Mouse (Mus musculus): ENCODE results near the gene Tctex1d1. TPM values are rescaled to one million over a fixed set of nuclear protein-coding genes. Genes with fewer than 3 reads are reported as not detected.

Gene Tctex1d1
- polyA plus RNA-seq (2014; fragmentation: Nextera tagmentation; extraction: Ambion mirVana), result 0.58 and 0.76 TPM in 2 replicates

- no peak within 1 kb of the TSS for H3K9ac ChIP-seq (ENCODE audit: low read depth, low read length)
- H3K27ac ChIP-seq (ENCODE audit: low read depth, low read length), result no peak within 1 kb of the TSS
- H3K4me3 ChIP-seq (ENCODE audit: low read length), result peak within 1 kb of the TSS; percentile 30
- 0 out of 2 replicates have a peak, but pooled peaks cover 9% of the 10 kb centered on the region for H3K4me1 ChIP-seq (ENCODE audit: control insufficient read depth, insufficient read depth, low read length)
- 4% methylated on average over 13 of the region's 13 CpGs for WGBS
- peak; percentile 74 for ATAC-seq (ENCODE audit: low FRiP score, low TSS enrichment)
- H3K4me2 ChIP-seq (replicated peaks; ENCODE audit: low read depth, low read length), result peak within 1 kb of the TSS; percentile 58
- no peaks in the 10 kb centered on the region for H3K9me3 ChIP-seq (ENCODE audit: control insufficient read depth, low read length)
- H3K27me3 ChIP-seq (ENCODE audit: control insufficient read depth, insufficient read depth, low read length), result peaks cover 6% of the 10 kb centered on the region; the same call in 1 of the 2 replicates
- H3K36me3 ChIP-seq (ENCODE audit: control insufficient read depth, insufficient read depth, low read length), result no peaks in the 10 kb centered on the region
Observed at GRCm38 (mm10) chr4:102978440-102978839, at the start of gene Tctex1d1. Tctex1d1 (plus strand) TSS chr4:102978606.

GRCm38 (mm10) chr4:102929491-102929890, 48.9 kb upstream of the Tctex1d1 start:
- Histone ChIP-seq H3K36me3 (ENCODE audit: control insufficient read depth, insufficient read depth, low read length) (no peaks in the 10 kb centered on the region), H3K27ac (ENCODE audit: low read depth, low read length) (no peak overlapping the region), H3K9ac (ENCODE audit: low read depth, low read length) (no peak overlapping the region), H3K4me1 (ENCODE audit: control insufficient read depth, insufficient read depth, low read length) (no peaks in the 10 kb centered on the region), H3K9me3 (ENCODE audit: control insufficient read depth, low read length) (no peaks in the 10 kb centered on the region), H3K4me2 (replicated peaks; ENCODE audit: low read depth, low read length) (no peak overlapping the region), H3K27me3 (ENCODE audit: control insufficient read depth, insufficient read depth, low read length) (no peaks in the 10 kb centered on the region), H3K4me3 (ENCODE audit: low read length) (no peak overlapping the region)
- ATAC-seq (ENCODE audit: low FRiP score, low TSS enrichment), result no peak
- 23% methylated on average over 3 of the region's 4 CpGs for WGBS

GRCm38 (mm10) chr4:102930679-102931078, 47.7 kb upstream of the Tctex1d1 start:
- ATAC-seq (ENCODE audit: low FRiP score, low TSS enrichment), result no peak
- no peaks in the 10 kb centered on the region for H3K9me3 ChIP-seq (ENCODE audit: control insufficient read depth, low read length)
- H3K9ac ChIP-seq (ENCODE audit: low read depth, low read length), result no peak overlapping the region
- no peaks in the 10 kb centered on the region for H3K36me3 ChIP-seq (ENCODE audit: control insufficient read depth, insufficient read depth, low read length)
- WGBS, result 71% methylated on average over 7 of the region's 7 CpGs
- no peak overlapping the region for H3K27ac ChIP-seq (ENCODE audit: low read depth, low read length)
- no peak overlapping the region for H3K4me2 ChIP-seq (replicated peaks; ENCODE audit: low read depth, low read length)
- H3K27me3 ChIP-seq (ENCODE audit: control insufficient read depth, insufficient read depth, low read length), result no peaks in the 10 kb centered on the region
- no peaks in the 10 kb centered on the region for H3K4me1 ChIP-seq (ENCODE audit: control insufficient read depth, insufficient read depth, low read length)
- H3K4me3 ChIP-seq (ENCODE audit: low read length), result no peak overlapping the region

- ATAC-seq (ENCODE audit: low FRiP score, low TSS enrichment), result no peak
- no peaks in the 10 kb centered on the region for H3K27me3 ChIP-seq (ENCODE audit: control insufficient read depth, insufficient read depth, low read length)
- 74% methylated on average over 3 of the region's 3 CpGs for WGBS
- no peak overlapping the region for H3K4me3 ChIP-seq (ENCODE audit: low read length)
- no peak overlapping the region for H3K9ac ChIP-seq (ENCODE audit: low read depth, low read length)
- H3K4me1 ChIP-seq (ENCODE audit: control insufficient read depth, insufficient read depth, low read length), result no peaks in the 10 kb centered on the region
- H3K4me2 ChIP-seq (replicated peaks; ENCODE audit: low read depth, low read length), result no peak overlapping the region
- H3K27ac ChIP-seq (ENCODE audit: low read depth, low read length), result no peak overlapping the region
- H3K36me3 ChIP-seq (ENCODE audit: control insufficient read depth, insufficient read depth, low read length), result no peaks in the 10 kb centered on the region
- H3K9me3 ChIP-seq (ENCODE audit: control insufficient read depth, low read length), result no peaks in the 10 kb centered on the region
Observed at GRCm38 (mm10) chr4:102940266-102940665, 38.1 kb upstream of the Tctex1d1 start.

- no peak overlapping the region for H3K27ac ChIP-seq (ENCODE audit: low read depth, low read length)
- no peak overlapping the region for H3K9ac ChIP-seq (ENCODE audit: low read depth, low read length)
- H3K4me2 ChIP-seq (replicated peaks; ENCODE audit: low read depth, low read length), result no peak overlapping the region
- no peaks in the 10 kb centered on the region for H3K9me3 ChIP-seq (ENCODE audit: control insufficient read depth, low read length)
- 86% methylated on average over 4 of the region's 4 CpGs for WGBS
- H3K36me3 ChIP-seq (ENCODE audit: control insufficient read depth, insufficient read depth, low read length), result no peaks in the 10 kb centered on the region
- no peaks in the 10 kb centered on the region for H3K27me3 ChIP-seq (ENCODE audit: control insufficient read depth, insufficient read depth, low read length)
- no peak for ATAC-seq (ENCODE audit: low FRiP score, low TSS enrichment)
- no peaks in the 10 kb centered on the region for H3K4me1 ChIP-seq (ENCODE audit: control insufficient read depth, insufficient read depth, low read length)
- no peak overlapping the region for H3K4me3 ChIP-seq (ENCODE audit: low read length)
Observed at GRCm38 (mm10) chr4:102940738-102941137, 37.7 kb upstream of the Tctex1d1 start.

DNA sequence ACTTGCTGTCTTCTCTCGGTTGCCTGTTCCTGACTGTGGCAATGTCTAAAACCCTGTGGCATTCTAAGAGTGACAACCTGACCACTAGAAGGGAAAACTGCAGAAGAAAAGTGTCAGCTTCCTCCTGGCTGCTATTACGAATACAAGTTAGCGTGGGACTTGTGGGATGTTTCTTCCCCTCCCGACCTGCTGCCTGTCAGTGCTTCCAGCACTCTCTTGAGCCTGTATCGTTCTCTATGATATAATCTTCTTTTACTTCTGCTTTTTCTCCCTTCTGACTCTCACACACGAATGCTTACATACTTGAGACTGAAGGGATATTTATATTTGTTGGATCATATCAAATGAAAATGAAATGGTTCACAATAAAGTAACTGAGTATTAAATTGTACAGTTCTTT, 34.1 kb upstream of the Tctex1d1 start:
- 74% methylated on average over 6 of the region's 6 CpGs for WGBS
- H3K27ac ChIP-seq (ENCODE audit: low read depth, low read length), result no peak overlapping the region
- no peak overlapping the region for H3K4me2 ChIP-seq (replicated peaks; ENCODE audit: low read depth, low read length)
- no peak for ATAC-seq (ENCODE audit: low FRiP score, low TSS enrichment)
- H3K9me3 ChIP-seq (ENCODE audit: control insufficient read depth, low read length), result no peaks in the 10 kb centered on the region
- no peaks in the 10 kb centered on the region for H3K4me1 ChIP-seq (ENCODE audit: control insufficient read depth, insufficient read depth, low read length)
- no peaks in the 10 kb centered on the region for H3K27me3 ChIP-seq (ENCODE audit: control insufficient read depth, insufficient read depth, low read length)
- no peak overlapping the region for H3K4me3 ChIP-seq (ENCODE audit: low read length)
- no peak overlapping the region for H3K9ac ChIP-seq (ENCODE audit: low read depth, low read length)
- no peaks in the 10 kb centered on the region for H3K36me3 ChIP-seq (ENCODE audit: control insufficient read depth, insufficient read depth, low read length)

DNA sequence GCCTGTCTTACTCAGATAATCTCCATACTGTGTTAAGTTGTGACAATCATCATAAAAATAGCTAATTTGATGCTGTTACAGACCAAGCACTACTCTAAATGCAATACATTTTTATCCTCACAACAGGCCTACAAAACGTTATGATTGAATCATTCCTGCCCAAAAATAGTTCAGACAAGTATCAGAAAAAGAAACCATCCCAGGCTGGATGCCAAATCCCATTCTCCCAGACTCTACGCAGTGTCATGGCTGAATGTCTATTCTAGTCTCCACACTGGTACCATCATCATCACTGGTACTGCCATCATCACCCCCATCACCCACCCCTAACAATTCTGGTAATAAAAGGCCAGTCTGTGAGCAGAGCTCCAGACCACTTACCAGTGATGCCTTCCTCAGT, 25.9 kb upstream of the Tctex1d1 start:
- no peak for ATAC-seq (ENCODE audit: low FRiP score, low TSS enrichment)
- Histone ChIP-seq H3K9ac (ENCODE audit: low read depth, low read length) (no peak overlapping the region), H3K9me3 (ENCODE audit: control insufficient read depth, low read length) (no peaks in the 10 kb centered on the region), H3K27ac (ENCODE audit: low read depth, low read length) (no peak overlapping the region), H3K27me3 (ENCODE audit: control insufficient read depth, insufficient read depth, low read length) (no peaks in the 10 kb centered on the region), H3K36me3 (ENCODE audit: control insufficient read depth, insufficient read depth, low read length) (no peaks in the 10 kb centered on the region), H3K4me3 (ENCODE audit: low read length) (no peak overlapping the region), H3K4me1 (ENCODE audit: control insufficient read depth, insufficient read depth, low read length) (no peaks in the 10 kb centered on the region), H3K4me2 (replicated peaks; ENCODE audit: low read depth, low read length) (no peak overlapping the region)
- WGBS, result 74% methylated on average over 2 of the region's 2 CpGs

DNA sequence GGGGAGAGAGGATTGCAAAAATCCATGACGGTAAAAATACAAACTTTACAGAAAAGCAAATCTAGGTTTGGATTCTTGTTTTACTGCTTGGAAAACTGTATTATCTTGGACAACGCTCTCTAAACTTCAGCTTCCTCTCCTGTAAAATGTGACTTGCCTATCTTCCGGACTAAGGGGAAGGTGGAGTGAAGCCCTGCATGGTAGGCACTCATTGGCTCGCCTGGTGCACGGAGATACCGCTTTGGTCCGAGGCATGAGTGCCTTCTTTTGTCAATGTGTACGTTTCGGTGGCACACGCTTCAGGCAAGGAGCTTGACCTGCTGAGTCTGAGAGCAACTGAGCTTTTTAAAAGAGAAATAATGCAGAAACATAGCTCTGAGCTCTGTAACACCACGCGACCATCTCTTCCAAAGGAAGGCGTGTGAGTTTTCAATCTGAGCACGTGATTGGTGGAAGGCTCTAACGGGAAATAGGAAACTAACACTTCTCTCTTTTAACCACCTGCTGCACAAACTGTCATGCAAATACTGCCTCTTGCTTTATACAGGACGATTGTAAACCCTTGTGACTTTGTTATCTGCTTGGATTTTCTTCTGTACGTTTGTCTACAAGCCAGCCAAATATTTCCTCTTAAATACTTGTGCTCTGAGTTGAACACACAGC, 23.0 kb upstream of the Tctex1d1 start:
- Histone ChIP-seq H3K4me3 (ENCODE audit: low read length) (no peak overlapping the region), H3K9ac (ENCODE audit: low read depth, low read length) (no peak overlapping the region), H3K4me1 (ENCODE audit: control insufficient read depth, insufficient read depth, low read length) (no peaks in the 10 kb centered on the region), H3K27ac (ENCODE audit: low read depth, low read length) (no peak overlapping the region), H3K4me2 (replicated peaks; ENCODE audit: low read depth, low read length) (no peak overlapping the region), H3K36me3 (ENCODE audit: control insufficient read depth, insufficient read depth, low read length) (no peaks in the 10 kb centered on the region), H3K9me3 (ENCODE audit: control insufficient read depth, low read length) (no peaks in the 10 kb centered on the region), H3K27me3 (ENCODE audit: control insufficient read depth, insufficient read depth, low read length) (no peaks in the 10 kb centered on the region)
- WGBS, result 72% methylated on average over 17 of the region's 17 CpGs
- ATAC-seq (ENCODE audit: low FRiP score, low TSS enrichment), result no peak

DNA sequence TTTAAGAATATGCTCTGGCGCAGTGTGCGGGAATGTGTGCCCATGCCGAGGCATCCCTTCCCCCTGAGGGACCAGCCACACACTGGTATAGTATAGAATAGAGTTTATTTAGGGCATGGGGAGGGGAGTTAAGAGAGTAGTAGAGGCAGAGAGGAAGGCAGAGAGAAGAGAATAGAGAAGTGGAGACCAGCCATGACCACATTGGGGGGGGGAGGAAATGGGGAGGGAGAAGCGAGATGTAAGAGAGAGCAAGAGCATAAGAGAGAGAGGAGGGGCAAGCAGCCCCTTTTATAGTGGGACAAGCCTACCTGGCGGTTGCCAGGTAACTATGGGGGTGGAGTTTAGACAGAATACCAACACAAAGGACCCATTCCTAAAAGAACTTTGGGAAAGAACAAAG, 19.0 kb upstream of the Tctex1d1 start:
- Histone ChIP-seq H3K4me1 (ENCODE audit: control insufficient read depth, insufficient read depth, low read length) (no peaks in the 10 kb centered on the region), H3K36me3 (ENCODE audit: control insufficient read depth, insufficient read depth, low read length) (no peaks in the 10 kb centered on the region), H3K9ac (ENCODE audit: low read depth, low read length) (no peak overlapping the region), H3K27me3 (ENCODE audit: control insufficient read depth, insufficient read depth, low read length) (no peaks in the 10 kb centered on the region), H3K27ac (ENCODE audit: low read depth, low read length) (no peak overlapping the region), H3K4me2 (replicated peaks; ENCODE audit: low read depth, low read length) (no peak overlapping the region), H3K4me3 (ENCODE audit: low read length) (no peak overlapping the region), H3K9me3 (ENCODE audit: control insufficient read depth, low read length) (no peaks in the 10 kb centered on the region)
- no peak for ATAC-seq (ENCODE audit: low FRiP score, low TSS enrichment)
- 87% methylated on average over 5 of the region's 5 CpGs for WGBS

Data from kidney, embryonic 14.5 days (tissue).